Mouse (Mus musculus): ENCODE results near the gene Plekha1. TPM values are rescaled to one million over a fixed set of nuclear protein-coding genes. Genes with fewer than 3 reads are reported as not detected.

Plekha1 gene
- polyA plus RNA-seq (2015; fragmentation: Illumina TruSeq; extraction: RNeasy Lipid Tissue Mini Kit (QIAGEN cat#74804); ENCODE audit: insufficient read depth, low replicate concordance) = 105 TPM

DNA sequence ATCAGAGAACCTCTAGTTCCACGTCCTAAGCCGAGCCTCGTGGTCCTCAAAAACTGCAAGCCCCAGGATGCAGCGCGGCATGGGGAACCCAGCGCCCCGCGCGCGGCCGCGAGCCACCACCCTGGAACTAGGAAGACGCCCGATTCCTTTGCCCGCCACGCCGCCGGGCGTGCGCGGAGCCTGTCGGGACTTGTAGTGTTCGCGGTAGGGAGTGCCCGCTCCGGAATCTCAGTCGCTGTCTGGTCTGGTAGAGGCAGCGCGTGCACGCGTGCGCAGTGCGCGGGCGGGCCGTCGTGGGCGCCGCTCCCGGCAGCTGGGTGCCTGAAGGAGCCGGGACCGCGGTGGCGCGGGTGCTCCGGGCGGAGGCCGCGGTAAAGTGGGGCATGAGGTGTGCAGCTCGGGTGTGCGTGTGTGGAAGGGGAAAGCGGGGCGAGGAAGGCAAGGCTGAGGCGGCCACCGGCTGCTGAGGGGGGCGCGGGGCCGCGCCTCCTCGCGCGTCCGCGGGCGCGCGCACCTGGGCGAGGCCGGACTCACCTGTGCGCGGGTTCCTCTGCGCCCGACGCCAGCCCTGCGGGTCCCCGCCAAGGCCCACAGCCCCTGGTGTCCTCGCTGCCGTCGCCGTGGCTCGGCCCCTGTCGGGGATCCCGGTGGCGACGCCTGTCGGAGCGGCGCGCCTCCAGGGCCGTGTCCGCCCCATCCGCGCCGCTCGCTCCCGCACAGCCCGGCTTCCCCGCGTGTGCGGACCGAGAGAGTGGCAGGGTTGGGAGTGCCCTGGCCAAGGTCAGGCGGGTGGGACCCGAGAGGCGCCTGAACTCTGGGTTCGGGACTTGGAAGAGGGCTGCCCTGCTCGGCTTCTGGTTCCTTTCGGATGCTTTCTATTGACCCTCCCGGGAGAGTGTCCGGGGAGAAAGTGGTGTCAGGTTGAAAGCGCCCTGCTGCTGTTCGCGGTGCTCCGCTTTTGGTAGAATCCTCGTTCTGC is at the start of gene Plekha1:
Gene Plekha1, plus strand, starts transcription at position 144 of the 979 bp plus-strand sequence.

DNA sequence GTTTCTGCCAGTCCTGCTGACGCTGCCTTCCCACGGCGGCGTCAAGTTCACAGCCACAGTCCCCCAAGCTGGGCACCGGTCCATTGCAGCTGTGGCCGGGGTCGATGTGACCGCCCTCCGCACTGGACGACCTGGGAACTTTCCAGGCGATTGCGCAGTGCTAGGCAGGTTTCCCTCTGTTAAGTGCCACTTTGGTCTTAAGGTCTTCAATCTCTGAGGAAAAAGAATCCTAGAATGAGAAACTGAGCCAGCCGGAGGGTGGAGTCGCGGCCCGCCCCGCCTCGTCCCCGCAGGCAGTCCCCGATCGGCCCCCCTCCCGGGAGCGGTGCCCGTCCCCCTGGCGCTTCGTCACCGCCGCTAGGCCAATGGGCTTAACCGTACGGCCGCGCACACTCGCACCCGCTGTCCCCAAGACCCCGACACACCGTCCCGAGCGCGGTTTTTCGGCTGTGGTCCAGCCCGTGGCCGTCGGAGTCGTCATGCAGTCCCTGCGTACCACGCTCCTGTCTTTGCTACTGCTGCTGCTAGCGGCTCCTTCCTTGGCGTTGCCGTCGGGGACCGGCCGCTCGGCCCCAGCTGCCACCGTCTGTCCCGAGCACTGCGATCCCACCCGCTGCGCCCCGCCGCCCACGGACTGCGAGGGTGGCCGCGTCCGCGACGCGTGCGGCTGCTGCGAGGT is 70.4 kb downstream of the Plekha1 start, which contains the start of gene Htra1:
Gene Htra1, plus strand, starts transcription at position 319 of the 679 bp plus-strand sequence.

Other genes with a start within 250 kb of the Plekha1 start
- gene Btbd16, start 91.7 kb upstream of the Plekha1 start, polyA plus RNA-seq (2015; fragmentation: Illumina TruSeq; extraction: RNeasy Lipid Tissue Mini Kit (QIAGEN cat#74804); ENCODE audit: insufficient read depth, low replicate concordance) = 0.23 TPM
- gene Htra1, start 70.4 kb downstream of the Plekha1 start, polyA plus RNA-seq (2015; fragmentation: Illumina TruSeq; extraction: RNeasy Lipid Tissue Mini Kit (QIAGEN cat#74804); ENCODE audit: insufficient read depth, low replicate concordance) = 68.5 TPM
- 1.0 TPM for gene Dmbt1, start 166.3 kb downstream of the Plekha1 start, polyA plus RNA-seq (2015; fragmentation: Illumina TruSeq; extraction: RNeasy Lipid Tissue Mini Kit (QIAGEN cat#74804); ENCODE audit: insufficient read depth, low replicate concordance)

Measured in spleen, adult 10 weeks (tissue).